Comparison of ENCODE assay signal across 11 mouse cellular contexts in genomic region chr1:180312286-180312685, GRCm38 (mm10). TPM values are rescaled to one million over a fixed set of nuclear protein-coding genes. Genes with fewer than 3 reads are reported as not detected.
A peak's percentile ranks its signal among the peaks of the same experiment; 100 is the strongest.
DNase-seq lines count a peak whose midpoint lies in the region; ATAC-seq and TF ChIP-seq lines count a peak whose summit lies in the region.
"Had no signal": no experiment of that assay in that cellular context is flagged by ENCODE, and none has a peak within 500 bp of the region (broad histone marks: within the 10 kb centered on the region; RNA-seq: fewer than 3 reads in every experiment).

No protein-coding gene starts in this region.

- H3K4me3 ChIP-seq in forebrain, embryonic 10.5 days = no peak overlapping the region
- H3K4me3 ChIP-seq in forebrain, postnatal 0 days (ENCODE audit: low read depth, low read length) = no peak overlapping the region
- H3K4me3 ChIP-seq in limb, embryonic 13.5 days = no peak overlapping the region
- no peak overlapping the region for H3K4me3 ChIP-seq in limb, embryonic 10.5 days
- peak overlapping the region; percentile 23; the same call in 1 of the 2 replicates for H3K4me3 ChIP-seq in hindbrain, embryonic 10.5 days
- no peak overlapping the region for H3K4me3 ChIP-seq in neural tube, embryonic 13.5 days

- no peak for TF ChIP-seq CTCF in forebrain, postnatal 0 days (IDR thresholded peaks at IDR 0.05; ENCODE audit: low read depth)

- 64% methylated on average over 6 of the region's 6 CpGs for WGBS in forebrain, embryonic 10.5 days
- 60% methylated on average over 6 of the region's 6 CpGs for WGBS in forebrain, postnatal 0 days
- WGBS in limb, embryonic 13.5 days = 75% methylated on average over 6 of the region's 6 CpGs
- 75% methylated on average over 6 of the region's 6 CpGs for WGBS in limb, embryonic 10.5 days
- WGBS in hindbrain, embryonic 10.5 days = 44% methylated on average over 6 of the region's 6 CpGs
- WGBS in neural tube, embryonic 13.5 days = 24% methylated on average over 6 of the region's 6 CpGs

- no peak for DNase-seq in forebrain, embryonic 10.5 days (ENCODE audit: extremely low spot score, low spot score)
- DNase-seq in forebrain, postnatal 0 days = no peak
- no peak for DNase-seq in limb, embryonic 10.5 days (ENCODE audit: low spot score)
- no peak for DNase-seq in hindbrain, embryonic 10.5 days (ENCODE audit: low spot score)
- DNase-seq in frontal cortex, postnatal 10 days (ENCODE audit: low spot score in 2 of 2) = no peak
- no peak for DNase-seq in adrenal gland, adult 8-10 months
- DNase-seq: liver, postnatal 0 days; right cerebral cortex, postnatal 25 days had no signal

- no peaks in the 10 kb centered on the region for H3K9me3 ChIP-seq in forebrain, embryonic 10.5 days
- H3K9me3 ChIP-seq in forebrain, postnatal 0 days (ENCODE audit: low read length) = no peaks in the 10 kb centered on the region
- no peaks in the 10 kb centered on the region for H3K9me3 ChIP-seq in limb, embryonic 13.5 days
- H3K9me3 ChIP-seq in limb, embryonic 10.5 days (replicated peaks) = no peaks in the 10 kb centered on the region
- no peaks in the 10 kb centered on the region for H3K9me3 ChIP-seq in hindbrain, embryonic 10.5 days
- no peaks in the 10 kb centered on the region for H3K9me3 ChIP-seq in neural tube, embryonic 13.5 days

- H3K9ac ChIP-seq in forebrain, postnatal 0 days = no peak overlapping the region
- H3K9ac ChIP-seq in limb, embryonic 13.5 days = no peak overlapping the region
- H3K9ac ChIP-seq in neural tube, embryonic 13.5 days = 0 out of 2 replicates have a peak overlapping the region, but pooled peaks have one; percentile 46
- H3K9ac ChIP-seq: liver, postnatal 0 days had no signal

- no peaks in the 10 kb centered on the region for H3K36me3 ChIP-seq in forebrain, embryonic 10.5 days (replicated peaks)
- H3K36me3 ChIP-seq in forebrain, postnatal 0 days (ENCODE audit: insufficient read depth) = no peaks in the 10 kb centered on the region
- no peaks in the 10 kb centered on the region for H3K36me3 ChIP-seq in limb, embryonic 13.5 days
- H3K36me3 ChIP-seq in limb, embryonic 10.5 days = no peaks in the 10 kb centered on the region
- H3K36me3 ChIP-seq in hindbrain, embryonic 10.5 days = no peaks in the 10 kb centered on the region
- no peaks in the 10 kb centered on the region for H3K36me3 ChIP-seq in neural tube, embryonic 13.5 days

- H3K27me3 ChIP-seq in forebrain, embryonic 10.5 days (ENCODE audit: poor library complexity, severe bottlenecking) = peaks cover 17% of the 10 kb centered on the region
- H3K27me3 ChIP-seq in forebrain, postnatal 0 days (ENCODE audit: insufficient read depth, low read length) = no peaks in the 10 kb centered on the region
- 0 out of 2 replicates have a peak, but pooled peaks cover 5% of the 10 kb centered on the region for H3K27me3 ChIP-seq in limb, embryonic 13.5 days
- peaks cover 7% of the 10 kb centered on the region for H3K27me3 ChIP-seq in limb, embryonic 10.5 days (ENCODE audit: low read depth, poor library complexity, severe bottlenecking)
- H3K27me3 ChIP-seq in hindbrain, embryonic 10.5 days (ENCODE audit: insufficient read depth, poor library complexity, severe bottlenecking) = peaks cover 7% of the 10 kb centered on the region; the same call in 1 of the 2 replicates
- no peaks in the 10 kb centered on the region for H3K27me3 ChIP-seq in neural tube, embryonic 13.5 days

- no peak overlapping the region for H3K4me2 ChIP-seq in forebrain, postnatal 0 days (ENCODE audit: low read depth)
- no peak overlapping the region for H3K4me2 ChIP-seq in limb, embryonic 13.5 days (replicated peaks)
- H3K4me2 ChIP-seq in neural tube, embryonic 13.5 days = peak overlapping the region; percentile 50; the same call in 1 of the 2 replicates

- no peak for ATAC-seq in forebrain, postnatal 0 days
- ATAC-seq in limb, embryonic 13.5 days (ENCODE audit: low FRiP score, low read depth) = no peak
- ATAC-seq in neural tube, embryonic 13.5 days (ENCODE audit: low read depth) = no peak; the same call in 1 of the 2 replicates

- peak overlapping the region; percentile 66 for H3K27ac ChIP-seq in forebrain, embryonic 10.5 days
- H3K27ac ChIP-seq in forebrain, postnatal 0 days (ENCODE audit: low read depth, low read length) = no peak overlapping the region
- peak overlapping the region; percentile 10; the same call in 1 of the 2 replicates for H3K27ac ChIP-seq in limb, embryonic 13.5 days
- no peak overlapping the region for H3K27ac ChIP-seq in limb, embryonic 10.5 days
- peak overlapping the region; percentile 78 for H3K27ac ChIP-seq in hindbrain, embryonic 10.5 days
- peak overlapping the region; percentile 84 for H3K27ac ChIP-seq in neural tube, embryonic 13.5 days (replicated peaks)
- H3K27ac ChIP-seq: kidney, postnatal 0 days had no signal

- H3K4me1 ChIP-seq in forebrain, embryonic 10.5 days = peaks cover 23% of the 10 kb centered on the region
- H3K4me1 ChIP-seq in forebrain, postnatal 0 days (ENCODE audit: insufficient read depth) = peaks cover 14% of the 10 kb centered on the region; the same call in 1 of the 2 replicates
- H3K4me1 ChIP-seq in limb, embryonic 13.5 days = peaks cover 35% of the 10 kb centered on the region
- peaks cover 18% of the 10 kb centered on the region for H3K4me1 ChIP-seq in limb, embryonic 10.5 days
- H3K4me1 ChIP-seq in hindbrain, embryonic 10.5 days (replicated peaks) = peaks cover 29% of the 10 kb centered on the region
- peaks cover 40% of the 10 kb centered on the region for H3K4me1 ChIP-seq in neural tube, embryonic 13.5 days (replicated peaks)

RNA-seq across cellular contexts. Expression of gene Itpkb, which starts 18.0 kb away (rescaled TPM):
- 2.5 and 2.8 TPM in 2 replicates for polyA plus RNA-seq in forebrain, embryonic 10.5 days (2016; fragmentation: Nextera tagmentation; extraction: Ambion mirVana)
- 6.4 and 6.5 TPM in 2 replicates for total RNA-seq in forebrain, postnatal 0 days (2014; rRNA removed)
- polyA plus RNA-seq in forebrain, postnatal 0 days (2015; fragmentation: Nextera tagmentation; extraction: Ambion mirVana) = 1.3 and 1.9 TPM in 2 replicates
- 9.5 and 10.1 TPM in 2 replicates for polyA plus RNA-seq in limb, embryonic 13.5 days (2015; fragmentation: Nextera tagmentation; extraction: Ambion mirVana)
- 6.2 and 10.1 TPM in 2 replicates for polyA plus RNA-seq in limb, embryonic 10.5 days (2016; fragmentation: Nextera tagmentation; extraction: Ambion mirVana)
- 3.7 and 4.2 TPM in 2 replicates for polyA plus RNA-seq in hindbrain, embryonic 10.5 days (2016; fragmentation: Nextera tagmentation; extraction: Ambion mirVana)
- polyA plus RNA-seq in neural tube, embryonic 13.5 days (2015; fragmentation: Nextera tagmentation; extraction: Ambion mirVana) = 3.9 and 4.0 TPM in 2 replicates
- 10 to 100 TPM; 64.4 to 99.3 (median 78.9) TPM for total RNA-seq in adrenal gland, adult 8-10 months (2022)

RNA-seq across cellular contexts. Expression of gene Psen2, which starts 49.0 kb away (rescaled TPM):
- polyA plus RNA-seq in forebrain, embryonic 10.5 days (2016; fragmentation: Nextera tagmentation; extraction: Ambion mirVana) = 6.4 and 6.5 TPM in 2 replicates
- 18.9 and 22.8 TPM in 2 replicates for total RNA-seq in forebrain, postnatal 0 days (2014; rRNA removed)
- polyA plus RNA-seq in forebrain, postnatal 0 days (2015; fragmentation: Nextera tagmentation; extraction: Ambion mirVana) = 16.0 and 17.9 TPM in 2 replicates
- polyA plus RNA-seq in limb, embryonic 13.5 days (2015; fragmentation: Nextera tagmentation; extraction: Ambion mirVana) = 14.5 and 14.9 TPM in 2 replicates
- polyA plus RNA-seq in limb, embryonic 10.5 days (2016; fragmentation: Nextera tagmentation; extraction: Ambion mirVana) = 6.7 and 7.1 TPM in 2 replicates
- polyA plus RNA-seq in hindbrain, embryonic 10.5 days (2016; fragmentation: Nextera tagmentation; extraction: Ambion mirVana) = 6.8 and 8.3 TPM in 2 replicates
- polyA plus RNA-seq in neural tube, embryonic 13.5 days (2015; fragmentation: Nextera tagmentation; extraction: Ambion mirVana) = 11.9 and 13.0 TPM in 2 replicates
- 10 to 100 TPM; 33.1 to 43.1 (median 38.4) TPM for total RNA-seq in adrenal gland, adult 8-10 months (2022)

Comparison
In these comparisons a context has a peak if more than half of its experiments do, and no peak if none do; other contexts are left out.
1. H3K27ac ChIP-seq: peak in forebrain, embryonic 10.5 days (single experiment), limb, embryonic 13.5 days (single experiment), hindbrain, embryonic 10.5 days (single experiment) and neural tube, embryonic 13.5 days (single experiment); none in forebrain, postnatal 0 days (single experiment) and limb, embryonic 10.5 days (single experiment).